22 mouse cellular contexts compared by ENCODE assay signal in genomic region chr3:131794056-131794455, GRCm38 (mm10).
DNase-seq lines count a peak whose midpoint lies in the region; TF ChIP-seq lines count a peak whose summit lies in the region.
"Had no signal": no experiment of that assay in that cellular context is flagged by ENCODE, and none has a peak within 500 bp of the region (broad histone marks: within the 10 kb centered on the region; RNA-seq: fewer than 3 reads in every experiment).

No protein-coding gene starts in this region.

- H3K36me3 ChIP-seq in C2C12 (ENCODE audit: control insufficient read depth, insufficient read depth) (no peaks in the 10 kb centered on the region), myocyte (ENCODE audit: control insufficient read depth, insufficient read depth) (no peaks in the 10 kb centered on the region)
- H3K36me3 ChIP-seq: embryonic facial prominence, embryonic 10.5 days; embryonic facial prominence, embryonic 12.5 days; forebrain, embryonic 10.5 days; forebrain, embryonic 12.5 days had no signal

- H3K4me3 ChIP-seq in C2C12 (ENCODE audit: insufficient read depth, poor library complexity, severe bottlenecking) (no peak overlapping the region), myocyte (no peak overlapping the region)
- H3K4me3 ChIP-seq: embryonic facial prominence, embryonic 10.5 days; embryonic facial prominence, embryonic 12.5 days; erythroblast, embryonic 14.5 days; forebrain, embryonic 10.5 days; forebrain, embryonic 12.5 days had no signal

- H3K79me3 ChIP-seq in C2C12 (ENCODE audit: low read depth) = no peaks in the 10 kb centered on the region

- peak; percentile 56 for DNase-seq in 3134 (ENCODE audit: extremely low read depth, insufficient read length, low spot score)
- DNase-seq in NIH3T3 (ENCODE audit: low read depth) = peak; percentile 63
- DNase-seq in urinary bladder, postnatal 4 days (ENCODE audit: low spot score in 2 of 2) = no peak
- no peak for DNase-seq in urinary bladder, adult 18-20 months (ENCODE audit: low spot score in 2 of 2)
- DNase-seq in layer of hippocampus, adult 11-12 months (ENCODE audit: low spot score) = no peak
- DNase-seq: adrenal gland, adult 2 months; adrenal gland, postnatal 10 days; adrenal gland, postnatal 25 days; B cell, adult 2 months; cerebellum, adult 11 months; cerebellum, adult 18-20 months; cerebellum, adult 8-10 months; cerebellum, adult 9-11 months; cerebellum, postnatal 14 days; cerebellum, postnatal 36 days had no signal

- H3K4me2 ChIP-seq in myocyte (ENCODE audit: low read depth) = peak overlapping the region; percentile 24
- H3K4me2 ChIP-seq: embryonic facial prominence, embryonic 12.5 days; forebrain, embryonic 12.5 days had no signal

- TF ChIP-seq POLR2A in myocyte (IDR thresholded peaks at IDR 0.05; ENCODE audit: insufficient read length, low read depth) = no peak

- H3K79me2 ChIP-seq in C2C12 (ENCODE audit: control insufficient read depth, insufficient read depth) (no peaks in the 10 kb centered on the region), myocyte (ENCODE audit: control insufficient read depth, insufficient read depth) (no peaks in the 10 kb centered on the region)

- TF ChIP-seq CTCF in C2C12 (IDR thresholded peaks at IDR 0.05; ENCODE audit: control insufficient read depth, insufficient read depth, insufficient read length) = no peak

- H3ac ChIP-seq in C2C12 (ENCODE audit: control insufficient read depth, insufficient read length, low read depth) (no peak overlapping the region), myocyte (ENCODE audit: control insufficient read depth, insufficient read length) (no peak overlapping the region)

- no peaks in the 10 kb centered on the region for H3K27me3 ChIP-seq in C2C12 (ENCODE audit: control insufficient read depth, insufficient read depth, insufficient read length)
- no peaks in the 10 kb centered on the region for H3K27me3 ChIP-seq in myocyte (ENCODE audit: control insufficient read depth, insufficient read depth, insufficient read length)
- H3K27me3 ChIP-seq: embryonic facial prominence, embryonic 12.5 days; forebrain, embryonic 12.5 days had no signal

TF ChIP-seq in C2C12, 6 proteins besides CTCF, POLR2A, EP300 and RAD21:
- TF ChIP-seq MYOD1 (IDR thresholded peaks at IDR 0.05; ENCODE audit: control insufficient read depth, insufficient read length, low read depth) = no peak
- TF ChIP-seq MAX (IDR thresholded peaks at IDR 0.05) = no peak
- peak; percentile 20 for TF ChIP-seq FOSL1 (IDR thresholded peaks at IDR 0.05; ENCODE audit: insufficient read depth, low read length, poor library complexity, severe bottlenecking)

TF ChIP-seq in myocyte, 11 proteins besides CTCF, POLR2A, EP300 and RAD21:
- no peak for TF ChIP-seq CEBPB (IDR thresholded peaks at IDR 0.05; ENCODE audit: insufficient read depth, poor library complexity, severe bottlenecking)
- no peak for TF ChIP-seq MYOG (IDR thresholded peaks at IDR 0.05; ENCODE audit: control insufficient read depth in 1 of 3, insufficient read depth in 1 of 3, insufficient read length in 2 of 3, low read depth in 2 of 3)

Comparison
In these comparisons a context has a peak if more than half of its experiments do, and no peak if none do; other contexts are left out.
1. DNase-seq: peak in 3134 (single experiment) and NIH3T3 (single experiment); none in urinary bladder, postnatal 4 days (0 of 2), urinary bladder, adult 18-20 months (0 of 2) and layer of hippocampus, adult 11-12 months (single experiment).